Mouse (Mus musculus): ENCODE data around the gene Socs2. TPM values are rescaled to one million over a fixed set of nuclear protein-coding genes. Genes with fewer than 3 reads are reported as not detected.
A peak's percentile ranks its signal among the peaks of the same experiment; 100 is the strongest.
"Not testable (repeated sequence)": the region's sequence is repeated elsewhere in the genome, so short reads cannot be mapped to it uniquely, and the experiment has no call there.

The Socs2 gene
- total RNA-seq, 4 experiments from 2014 or later: 10.6 to 56.8 (median 12.6) TPM

- no peak for DNase-seq
Observed at GRCm38 (mm10) chr10:95392073-95392472, 24.9 kb downstream of the Socs2 start.

GRCm38 (mm10) chr10:95390871-95391270, 26.1 kb downstream of the Socs2 start:
- peak; percentile 43 for DNase-seq

- not testable (repeated sequence) for DNase-seq
Observed at GRCm38 (mm10) chr10:95389805-95390204, 27.2 kb downstream of the Socs2 start.

- DNase-seq: no peak
Observed at GRCm38 (mm10) chr10:95388821-95389477, 28.0 kb downstream of the Socs2 start.

- no peak for DNase-seq
Observed at GRCm38 (mm10) chr10:95386527-95386926, 30.5 kb downstream of the Socs2 start.

GRCm38 (mm10) chr10:95385801-95386203, 31.2 kb downstream of the Socs2 start:
- no peak for DNase-seq

- DNase-seq: no peak
Observed at GRCm38 (mm10) chr10:95385081-95385480, 31.9 kb downstream of the Socs2 start.

- no peak for DNase-seq
Observed at GRCm38 (mm10) chr10:95384446-95384845, 32.5 kb downstream of the Socs2 start.

GRCm38 (mm10) chr10:95373340-95373739, 43.6 kb downstream of the Socs2 start:
- DNase-seq: no peak

GRCm38 (mm10) chr10:95371942-95372341, 45.0 kb downstream of the Socs2 start:
- no peak for DNase-seq

- DNase-seq: no peak
Observed at GRCm38 (mm10) chr10:95369190-95369589, 47.8 kb downstream of the Socs2 start.

GRCm38 (mm10) chr10:95368151-95368550, 48.8 kb downstream of the Socs2 start:
- no peak for DNase-seq

- no peak for DNase-seq
Observed at GRCm38 (mm10) chr10:95367661-95368089, 49.3 kb downstream of the Socs2 start.

GRCm38 (mm10) chr10:95367241-95367640, 49.7 kb downstream of the Socs2 start:
- DNase-seq: no peak

- no peak for DNase-seq
Observed at GRCm38 (mm10) chr10:95362326-95362725, 54.7 kb downstream of the Socs2 start.

- DNase-seq: no peak
Observed at GRCm38 (mm10) chr10:95361260-95361841, 55.6 kb downstream of the Socs2 start.

- DNase-seq: no peak
Observed at GRCm38 (mm10) chr10:95360048-95360447, 56.9 kb downstream of the Socs2 start.

- no peak for DNase-seq
Observed at GRCm38 (mm10) chr10:95357721-95358120, 59.3 kb downstream of the Socs2 start.

- DNase-seq: no peak
Observed at GRCm38 (mm10) chr10:95356711-95357110, 60.3 kb downstream of the Socs2 start.

GRCm38 (mm10) chr10:95355678-95356268, 61.2 kb downstream of the Socs2 start:
- DNase-seq: peak; percentile 60

- no peak for DNase-seq
Observed at GRCm38 (mm10) chr10:95354673-95355072, 62.3 kb downstream of the Socs2 start.

GRCm38 (mm10) chr10:95354047-95354446, 62.9 kb downstream of the Socs2 start:
- DNase-seq: no peak

GRCm38 (mm10) chr10:95348457-95348856, 68.5 kb downstream of the Socs2 start:
- no peak for DNase-seq

- DNase-seq: no peak
Observed at GRCm38 (mm10) chr10:95347776-95348175, 69.2 kb downstream of the Socs2 start.
